Mouse (Mus musculus) olfactory bulb, adult 2 months (tissue): ENCODE measurements around the gene Gal3st3. TPM values are rescaled to one million over a fixed set of nuclear protein-coding genes. Genes with fewer than 3 reads are reported as not detected.

Experiments
- H3K27ac ChIP-seq: fragments of 200-500 bp; 2 replicates; pipeline ENCODE4 v1.5.1; 2012; ENCODE audit warnings: low read depth, low read length; ENCODE audit not compliant: insufficient read depth
- H3K4me1 ChIP-seq: fragments of 200-500 bp; 2 replicates; pipeline ENCODE4 v1.6.1; 2012; ENCODE audit warnings: low read length; ENCODE audit not compliant: control insufficient read depth, insufficient read depth
- H3K4me3 ChIP-seq: fragments of 200-500 bp; 2 replicates; pipeline ENCODE4 v1.5.1; 2012; ENCODE audit warnings: mild to moderate bottlenecking, low read depth, low read length, moderate library complexity; ENCODE audit not compliant: insufficient read depth
- CTCF ChIP-seq: fragments of 200-500 bp; IDR thresholded peaks from 2 replicates; pipeline ENCODE4 v1.5.1; 2012; ENCODE audit warnings: low read depth, mild to moderate bottlenecking, low read length, moderate library complexity; ENCODE audit not compliant: insufficient read depth
- POLR2A ChIP-seq: fragments of 200-500 bp; IDR thresholded peaks from 2 replicates; pipeline ENCODE4 v1.6.1; 2012; ENCODE audit warnings: mild to moderate bottlenecking, low read depth, low read length, moderate library complexity; ENCODE audit not compliant: insufficient read depth
- WGBS: fragments of 180-500 bp; shearing (Covaris S2); methylation state at CpG from one replicate; pipeline ENCODE4 v1.1.7; 2018; 5-methylcytosine and 5-hydroxymethylcytosine counted together
- polyA plus RNA-seq: library from polyadenylated mRNA; stranded (reverse); fragments of >200 nt; gene quantifications from 2 replicates; pipeline ENCODE4 v1.2.4, GENCODE M21; 2012; ENCODE audit warnings: low replicate concordance; ENCODE audit not compliant: missing spikeins, insufficient read depth, insufficient read length

Gene Gal3st3
- polyA plus RNA-seq, 1 experiment: not detected

- Histone ChIP-seq H3K4me1 (peaks cover 3% of the 10 kb centered on the region; the same call in 1 of the 2 replicates), H3K4me3 (no peak within 1 kb of the TSS), H3K27ac (no peak within 1 kb of the TSS)
- WGBS: 89% methylated on average over 6 of the region's 6 CpGs
- TF ChIP-seq POLR2A (no peak), CTCF (no peak)
Observed at GRCm38 (mm10) chr19:5335441-5335840, 37.3 kb downstream of the Gal3st3 start, which contains the start of gene Catsper1. Catsper1 (plus strand) TSS chr19:5335741.

DNA sequence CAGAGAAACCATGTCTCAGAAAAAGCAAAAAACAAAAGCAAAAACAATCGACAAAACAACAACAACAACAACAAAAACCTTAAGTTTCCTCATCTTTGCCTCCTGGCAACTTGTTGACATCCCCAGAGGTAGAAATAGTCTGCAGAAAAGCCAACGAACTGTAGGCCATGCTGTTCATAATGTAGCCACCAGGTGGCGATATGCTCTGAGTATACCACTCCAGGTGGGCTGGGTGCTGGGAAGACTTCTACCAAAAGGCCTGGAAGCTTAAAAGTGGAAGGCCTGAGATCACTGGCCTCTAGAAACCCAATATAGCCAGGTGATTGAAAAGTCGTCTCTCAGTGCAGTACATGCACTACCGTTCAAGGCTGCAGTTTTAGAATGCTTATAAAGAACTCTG is 39.8 kb downstream of the Gal3st3 start:
- no peak for TF ChIP-seq POLR2A
- no peak for TF ChIP-seq CTCF
- H3K4me3 ChIP-seq: no peak overlapping the region
- H3K4me1 ChIP-seq: no peaks in the 10 kb centered on the region
- no peak overlapping the region for H3K27ac ChIP-seq
- WGBS: 25% methylated on average over 5 of the region's 5 CpGs

GRCm38 (mm10) chr19:5341360-5341759 is 43.2 kb downstream of the Gal3st3 start:
- TF ChIP-seq POLR2A (no peak), CTCF (no peak)
- H3K27ac ChIP-seq: no peak overlapping the region
- no peak overlapping the region for H3K4me3 ChIP-seq
- no peaks in the 10 kb centered on the region for H3K4me1 ChIP-seq
- WGBS: 91% methylated on average over 7 of the region's 7 CpGs

DNA sequence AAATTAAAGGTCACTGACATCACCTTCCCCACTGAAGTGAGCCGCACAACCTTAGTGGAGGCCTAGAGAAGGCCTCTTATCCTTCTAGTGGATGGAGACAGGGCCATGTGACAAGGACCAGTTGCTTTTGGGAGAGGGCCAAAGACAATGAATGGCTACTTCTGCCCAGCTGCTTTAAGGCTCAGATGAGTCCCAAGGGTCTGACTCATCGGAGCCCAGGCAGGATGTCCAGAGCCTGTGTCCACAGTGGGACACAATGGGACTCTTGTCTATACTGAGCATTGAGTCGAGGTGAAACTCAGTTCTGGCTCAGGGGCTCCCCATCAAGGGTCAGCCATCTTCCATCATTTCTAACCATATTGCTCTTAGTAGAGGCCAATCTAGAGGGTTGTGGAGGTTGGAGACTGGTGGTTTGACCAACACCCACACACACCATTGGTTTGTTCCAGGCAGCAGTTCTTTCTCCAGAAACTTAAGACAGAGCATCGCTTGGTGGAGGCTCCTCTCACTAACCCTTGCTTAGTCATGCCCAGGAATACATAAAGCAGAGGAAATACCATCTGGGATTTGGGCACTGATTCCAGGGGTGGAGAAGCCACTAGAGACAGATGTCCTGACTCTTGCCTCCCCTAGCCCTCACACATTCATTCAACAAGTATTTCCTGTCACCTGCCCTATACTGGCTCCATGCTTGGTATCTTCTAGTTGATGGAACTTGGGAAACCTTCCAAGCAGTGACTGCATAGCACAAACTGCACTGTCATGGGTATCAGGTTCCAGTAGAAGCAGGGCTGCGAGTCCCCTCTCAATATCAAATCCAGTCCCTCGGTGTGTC is 47.4 kb downstream of the Gal3st3 start:
- TF ChIP-seq POLR2A (no peak), CTCF (no peak)
- Histone ChIP-seq H3K4me1 (peaks cover 12% of the 10 kb centered on the region), H3K4me3 (no peak overlapping the region), H3K27ac (no peak overlapping the region)
- 76% methylated on average over 6 of the region's 6 CpGs for WGBS

- Histone ChIP-seq H3K27ac (no peak overlapping the region), H3K4me1 (peaks cover 12% of the 10 kb centered on the region), H3K4me3 (no peak overlapping the region)
- TF ChIP-seq POLR2A: no peak
- no peak for TF ChIP-seq CTCF
- 75% methylated on average over 6 of the region's 6 CpGs for WGBS
Observed at GRCm38 (mm10) chr19:5348064-5348463, 49.9 kb downstream of the Gal3st3 start.

- H3K4me1 ChIP-seq: peaks cover 12% of the 10 kb centered on the region
- peak; percentile 28; the same call in 1 of the 2 replicates for TF ChIP-seq CTCF
- TF ChIP-seq POLR2A: no peak
- 0 out of 2 replicates have a peak overlapping the region, but pooled peaks have one; percentile 14 for H3K27ac ChIP-seq
- 4% methylated on average over 34 of the region's 34 CpGs for WGBS
- peak overlapping the region; percentile 54 for H3K4me3 ChIP-seq
Observed at GRCm38 (mm10) chr19:5348526-5349501, 50.7 kb downstream of the Gal3st3 start.

GRCm38 (mm10) chr19:5349502-5349873 is 51.4 kb downstream of the Gal3st3 start, which contains the start of gene Cst6:
Cst6 (minus strand) TSS chr19:5349574.
- peaks cover 12% of the 10 kb centered on the region for H3K4me1 ChIP-seq
- WGBS: 67% methylated on average over 6 of the region's 6 CpGs
- 0 out of 2 replicates have a peak within 1 kb of the TSS, but pooled peaks have one; percentile 14 for H3K27ac ChIP-seq
- H3K4me3 ChIP-seq: peak within 1 kb of the TSS; percentile 54

- Histone ChIP-seq H3K4me1 (peaks cover 6% of the 10 kb centered on the region), H3K27ac (no peak overlapping the region), H3K4me3 (no peak overlapping the region)
- TF ChIP-seq CTCF: no peak
- TF ChIP-seq POLR2A: no peak
- WGBS: 78% methylated on average over 2 of the region's 2 CpGs
Observed at GRCm38 (mm10) chr19:5353609-5354008, 55.5 kb downstream of the Gal3st3 start.

- no peak overlapping the region for H3K27ac ChIP-seq
- no peak for TF ChIP-seq POLR2A
- no peak for TF ChIP-seq CTCF
- H3K4me1 ChIP-seq: no peaks in the 10 kb centered on the region
- WGBS: no CpG with 5 or more reads among the region's 1 CpGs
- no peak overlapping the region for H3K4me3 ChIP-seq
Observed at GRCm38 (mm10) chr19:5356080-5356479, 57.9 kb downstream of the Gal3st3 start.

Other genes starting within 250 kb of the Gal3st3 start
- not detected in 2 replicates for gene Rin1, start 247.8 kb upstream of the Gal3st3 start, polyA plus RNA-seq
- gene Cd248, start 230.3 kb upstream of the Gal3st3 start, polyA plus RNA-seq: not detected in 2 replicates
- not detected in 2 replicates for gene Tmem151a, start 212.8 kb upstream of the Gal3st3 start, polyA plus RNA-seq
- gene Yif1a, start 209.8 kb upstream of the Gal3st3 start, polyA plus RNA-seq: not detected in 2 replicates
- gene Cnih2, start 199.8 kb upstream of the Gal3st3 start, polyA plus RNA-seq: not detected in 2 replicates
- gene Rab1b, start 191.3 kb upstream of the Gal3st3 start, polyA plus RNA-seq: not detected in 2 replicates
- not detected in 2 replicates for gene Klc2, start 179.8 kb upstream of the Gal3st3 start, polyA plus RNA-seq
- gene Pacs1, start 25.2 kb upstream of the Gal3st3 start, polyA plus RNA-seq: not detected in 2 replicates
- gene Sf3b2, start 2.9 kb upstream of the Gal3st3 start, polyA plus RNA-seq: not detected in 2 replicates
- gene Catsper1, start 37.4 kb downstream of the Gal3st3 start, polyA plus RNA-seq: not detected in 2 replicates
- not detected in 2 replicates for gene Cst6, start 51.2 kb downstream of the Gal3st3 start, polyA plus RNA-seq
- not detected in 2 replicates for gene Eif1ad, start 68.4 kb downstream of the Gal3st3 start, polyA plus RNA-seq
- not detected in 2 replicates for gene Banf1, start 68.8 kb downstream of the Gal3st3 start, polyA plus RNA-seq
- not detected in 2 replicates for gene Sart1, start 90.4 kb downstream of the Gal3st3 start, polyA plus RNA-seq
- gene Tsga10ip, start 104.2 kb downstream of the Gal3st3 start, polyA plus RNA-seq: not detected in 2 replicates
- gene Drap1, start 126.6 kb downstream of the Gal3st3 start, polyA plus RNA-seq: not detected in 2 replicates
- not detected in 2 replicates for gene AI837181, start 126.8 kb downstream of the Gal3st3 start, polyA plus RNA-seq
- not detected in 2 replicates for gene Fosl1, start 149.2 kb downstream of the Gal3st3 start, polyA plus RNA-seq
- gene Ccdc85b, start 159.6 kb downstream of the Gal3st3 start, polyA plus RNA-seq: not detected in 2 replicates
- not detected in 2 replicates for gene Fibp, start 162.3 kb downstream of the Gal3st3 start, polyA plus RNA-seq
- not detected in 2 replicates for gene Ctsw, start 170.2 kb downstream of the Gal3st3 start, polyA plus RNA-seq
- not detected in 2 replicates for gene Efemp2, start 175.6 kb downstream of the Gal3st3 start, polyA plus RNA-seq
- gene Mus81, start 190.1 kb downstream of the Gal3st3 start, polyA plus RNA-seq: not detected in 2 replicates
- 1,186 and 1,283 TPM in 2 replicates for gene Cfl1, start 192.1 kb downstream of the Gal3st3 start, polyA plus RNA-seq
- gene 1700020D05Rik, start 205.5 kb downstream of the Gal3st3 start, polyA plus RNA-seq: not detected in 2 replicates
- gene Snx32, start 212.2 kb downstream of the Gal3st3 start, polyA plus RNA-seq: not detected in 2 replicates